Mouse (Mus musculus): ENCODE data around the gene Med28.

DNA sequence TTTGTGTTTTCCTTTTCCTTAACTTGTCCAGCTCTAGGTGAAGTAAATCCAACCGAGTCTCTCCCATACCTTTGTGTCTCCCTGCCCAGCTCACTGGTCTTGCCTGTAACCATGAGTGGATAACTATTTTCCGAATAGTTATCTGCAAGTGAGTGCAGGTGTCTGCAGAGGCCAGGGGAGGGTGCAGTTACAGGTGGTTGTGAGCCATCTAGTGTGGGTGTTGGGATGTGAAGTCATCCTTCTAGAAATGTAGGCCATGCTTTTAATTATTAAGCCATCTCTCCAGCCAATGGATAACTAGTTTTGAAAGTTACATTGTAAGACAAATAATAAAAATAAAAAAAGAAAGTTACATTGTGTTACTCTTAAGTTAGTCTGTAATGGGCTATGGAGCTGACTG lies 6.5 kb upstream of the Med28 start:
- TF ChIP-seq POLR2A (IDR thresholded peaks at IDR 0.05; ENCODE audit: low read depth, low read length), result no peak
- no peak for TF ChIP-seq CTCF (IDR thresholded peaks at IDR 0.05; ENCODE audit: extremely low read depth, insufficient read depth, insufficient read length, insufficient replicate concordance)
